Mouse (Mus musculus): Measurements from ENCODE around the gene Slc22a6.

Gene Slc22a6

DNA sequence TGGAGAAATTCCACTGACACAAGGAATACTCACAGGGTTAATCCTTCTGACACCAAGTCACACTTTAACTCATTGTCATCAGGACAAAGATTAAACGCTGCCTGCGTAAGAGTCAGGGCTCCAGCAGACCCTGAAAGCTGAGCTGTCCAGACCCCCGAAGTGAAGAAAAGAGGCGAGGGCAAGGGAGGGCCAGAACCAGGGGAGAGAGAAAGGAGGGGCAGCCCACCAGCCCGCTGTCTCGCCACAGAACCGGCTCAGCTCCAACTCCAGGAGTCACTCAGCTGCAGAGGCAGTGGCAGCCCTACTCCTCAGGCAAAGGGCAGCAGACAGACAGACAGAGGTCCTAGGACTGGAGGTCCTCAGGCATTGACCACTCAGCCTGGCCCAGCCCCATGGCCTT lies at the start of gene Slc22a6:
TSS of gene Slc22a6 (plus strand) at position 136 of the 400 bp plus-strand sequence.
- in situ Hi-C loops (cut with MboI) = no loop called here

DNA sequence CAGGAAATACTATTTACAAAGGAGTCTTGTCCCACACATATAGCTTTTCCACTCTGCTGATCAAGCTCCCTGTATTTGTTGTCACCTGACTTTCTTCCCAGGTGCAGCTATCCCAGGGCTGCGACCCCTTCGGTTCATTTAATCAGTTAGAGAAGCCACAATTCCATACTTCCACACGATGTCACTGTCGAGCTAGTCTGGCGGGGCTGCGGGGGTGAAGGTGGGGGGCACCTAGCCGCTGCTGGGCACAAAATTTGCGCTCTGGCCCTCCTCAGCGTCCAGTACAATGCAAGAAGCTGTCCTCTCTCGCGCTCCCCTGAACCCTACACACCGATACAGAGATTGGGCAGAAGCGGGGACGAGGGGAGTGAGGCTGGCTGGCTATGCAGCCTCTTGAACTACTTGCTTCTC lies 48.4 kb upstream of the Slc22a6 start:
- in situ Hi-C loops (cut with MboI) = loop anchor here (10.0 kb wide), 1 partner anchor 115 kb away; no protein-coding TSS in a partner anchor

DNA sequence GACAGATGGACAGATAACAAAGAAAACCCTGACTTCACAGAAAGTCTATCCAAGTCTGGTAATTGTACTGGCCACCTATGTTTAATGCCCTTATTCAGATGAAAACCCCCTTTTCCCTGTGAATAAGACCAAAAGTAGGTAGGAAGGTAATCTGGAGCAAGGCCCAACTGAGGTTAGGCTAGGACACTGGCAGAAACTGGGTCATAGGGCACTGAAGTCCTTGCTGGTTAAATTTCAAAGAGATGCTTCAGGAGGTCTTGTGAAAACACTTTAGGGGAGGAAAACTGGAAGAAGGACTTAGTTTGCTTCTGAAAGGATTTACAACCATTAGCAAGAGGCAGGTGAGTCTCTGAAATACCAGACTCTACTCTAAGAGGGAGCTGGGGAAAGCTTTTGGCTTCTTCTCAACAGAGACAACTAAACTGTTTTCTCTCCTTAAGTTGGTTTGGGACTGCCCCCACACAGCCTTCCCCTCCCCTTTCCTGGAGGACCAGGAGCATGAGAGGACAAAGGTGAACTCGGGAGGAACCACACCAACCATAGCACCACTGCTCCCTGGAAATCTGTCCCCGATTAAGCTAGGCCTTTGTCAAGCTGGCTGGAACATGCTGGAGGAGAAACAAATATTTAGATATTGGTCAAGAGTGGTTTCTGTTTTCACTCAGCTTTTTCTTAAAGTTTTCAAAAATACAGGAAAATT lies 47.3 kb upstream of the Slc22a6 start:
- in situ Hi-C loops (cut with MboI) = no loop called here

DNA sequence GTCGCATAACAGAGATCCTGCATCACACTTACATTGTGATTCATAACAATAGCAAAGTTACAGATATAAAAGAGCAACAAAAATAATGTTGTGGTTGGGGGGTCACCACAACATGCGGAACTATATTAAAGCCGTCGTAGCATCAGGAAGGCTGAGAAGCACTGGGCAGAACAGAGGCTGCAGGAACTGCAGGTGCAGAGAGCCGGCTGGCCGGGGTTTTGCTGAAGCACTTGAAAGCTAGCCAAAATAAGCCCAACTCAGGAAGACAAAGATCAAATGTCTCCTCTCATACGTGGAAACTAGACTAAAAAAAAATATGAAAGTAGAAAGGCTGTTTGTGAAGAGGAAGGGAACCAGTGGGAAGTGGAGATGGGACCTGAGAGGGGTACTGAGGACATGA lies 46.1 kb upstream of the Slc22a6 start:
- in situ Hi-C loops (cut with MboI) = no loop called here

DNA sequence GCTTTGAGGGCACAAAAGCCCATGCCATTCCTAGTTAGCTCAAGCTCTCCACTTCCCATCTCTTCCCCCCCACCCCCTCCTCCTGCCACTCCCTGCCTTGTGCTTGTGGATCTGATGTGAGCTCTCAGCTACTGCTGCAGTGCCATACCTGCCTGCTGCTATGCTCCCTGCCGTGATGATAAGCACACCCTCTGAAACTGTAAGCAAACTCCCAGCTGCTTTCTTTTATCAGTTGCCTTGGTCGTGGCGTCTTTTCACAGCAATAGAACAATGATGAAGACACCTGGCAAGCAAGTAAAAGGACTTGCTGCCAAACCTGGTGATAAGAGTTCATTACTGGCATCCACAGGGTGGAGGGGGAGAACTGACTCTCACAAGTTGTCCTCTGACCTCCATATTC lies 45.4 kb upstream of the Slc22a6 start:
- in situ Hi-C loops (cut with MboI) = no loop called here

DNA sequence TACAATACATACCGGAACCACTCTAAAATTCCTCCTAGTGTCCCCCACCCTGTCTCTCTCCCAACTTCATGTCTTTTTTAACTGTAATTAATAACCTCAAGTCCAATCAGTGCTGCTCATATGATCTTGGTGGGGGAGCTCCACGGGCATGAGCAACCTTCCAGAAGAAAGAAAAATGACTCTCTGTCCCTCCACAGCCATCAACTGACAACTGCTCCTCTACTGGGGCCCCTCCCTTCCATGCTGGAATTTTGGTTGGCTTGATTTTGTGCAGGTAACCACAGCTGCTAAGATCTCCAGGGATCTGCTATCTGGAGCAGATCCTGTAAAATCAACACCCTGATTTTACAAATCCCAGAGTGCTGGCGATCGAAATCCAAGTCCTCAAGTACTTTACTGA lies 40.4 kb upstream of the Slc22a6 start:
- in situ Hi-C loops (cut with MboI) = no loop called here

DNA sequence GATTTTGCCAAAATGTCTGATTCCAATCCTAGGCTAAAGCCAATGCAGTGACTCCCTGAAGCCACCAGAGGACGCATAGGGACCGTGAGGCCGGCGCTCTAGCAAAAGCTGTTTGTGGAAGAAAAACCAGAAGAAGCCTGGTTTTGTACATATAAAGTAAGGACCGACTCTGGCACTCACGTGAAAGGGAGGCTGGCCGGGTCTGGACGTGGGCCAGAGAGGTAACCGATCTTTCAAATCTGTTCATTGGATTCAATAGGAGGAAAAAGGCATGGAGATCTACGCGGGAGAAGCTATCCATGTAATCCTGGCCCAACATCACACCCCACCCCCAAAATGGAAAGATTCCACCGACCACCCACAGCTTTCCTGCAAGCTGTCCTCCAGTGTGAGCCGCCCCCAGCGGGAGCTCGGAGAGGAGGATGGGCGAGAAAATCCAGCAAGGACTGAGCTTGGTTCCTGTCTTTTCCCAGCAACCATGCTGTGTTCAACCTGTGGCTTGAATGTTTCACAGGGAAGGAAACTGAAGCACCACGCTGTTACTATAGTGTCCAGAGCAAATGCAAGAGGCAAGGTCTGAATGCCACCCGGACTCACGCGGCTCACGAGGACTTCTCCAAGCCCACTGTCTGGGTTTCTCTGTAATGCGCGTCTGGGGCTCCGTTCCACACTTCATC lies 39.4 kb upstream of the Slc22a6 start:
- in situ Hi-C loops (cut with MboI) = no loop called here

DNA sequence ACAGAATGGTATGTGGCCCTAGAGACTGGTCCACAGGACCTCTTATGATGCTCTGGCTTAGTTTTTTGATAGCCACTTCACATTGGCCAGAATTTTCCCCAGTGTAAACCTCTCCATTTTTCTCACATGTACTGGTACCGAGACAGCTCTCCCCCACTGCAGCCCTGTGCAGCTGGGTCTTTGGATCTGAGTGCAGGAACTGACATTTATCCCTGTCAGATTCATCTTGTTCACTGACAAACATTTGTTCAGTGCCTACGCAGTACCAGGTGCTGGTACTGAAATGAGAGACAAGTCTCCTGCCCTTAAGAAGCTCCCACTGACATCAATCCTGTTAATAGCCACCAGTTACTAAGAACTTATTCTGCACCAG lies 38.9 kb upstream of the Slc22a6 start:
- in situ Hi-C loops (cut with MboI) = no loop called here

DNA sequence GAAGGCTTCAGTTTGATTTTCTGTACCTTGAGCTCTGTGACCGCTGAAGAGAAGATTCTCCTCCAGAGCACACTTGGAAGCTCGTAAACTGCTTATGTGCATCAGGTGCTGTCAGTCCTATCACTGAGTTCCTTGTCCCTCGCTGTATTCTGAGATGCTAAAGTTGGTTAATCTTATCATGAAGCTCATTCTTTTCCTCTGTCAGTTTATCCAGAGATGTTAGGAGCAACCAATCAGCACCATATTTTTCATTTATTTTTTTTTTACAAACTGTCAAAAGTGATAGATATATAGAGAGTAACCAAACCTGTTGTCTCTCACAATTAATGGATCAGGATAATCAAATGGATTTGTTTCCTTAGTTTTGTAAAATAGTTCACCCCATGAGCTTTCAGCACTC lies 32.5 kb upstream of the Slc22a6 start:
- in situ Hi-C loops (cut with MboI) = no loop called here

DNA sequence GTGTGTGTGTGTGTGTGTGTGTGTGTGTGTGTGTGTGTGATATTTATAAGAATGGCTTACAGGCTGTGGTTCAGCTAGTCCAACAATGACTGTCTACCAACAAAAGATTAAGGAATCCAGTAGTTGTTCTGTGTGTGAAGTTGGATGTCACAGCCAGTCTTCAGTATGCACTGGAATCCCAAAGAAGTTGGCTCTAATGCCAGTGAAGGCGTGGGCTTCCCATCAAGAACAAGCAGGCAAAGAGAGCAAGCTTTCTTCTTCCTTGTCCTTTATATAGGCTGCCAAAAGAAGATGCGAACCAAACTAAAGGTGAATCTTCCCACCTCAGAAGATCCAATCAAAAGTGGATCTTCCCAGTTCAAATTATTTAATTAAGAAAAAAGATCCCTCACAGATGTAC lies 31.9 kb upstream of the Slc22a6 start:
- in situ Hi-C loops (cut with MboI) = no loop called here

DNA sequence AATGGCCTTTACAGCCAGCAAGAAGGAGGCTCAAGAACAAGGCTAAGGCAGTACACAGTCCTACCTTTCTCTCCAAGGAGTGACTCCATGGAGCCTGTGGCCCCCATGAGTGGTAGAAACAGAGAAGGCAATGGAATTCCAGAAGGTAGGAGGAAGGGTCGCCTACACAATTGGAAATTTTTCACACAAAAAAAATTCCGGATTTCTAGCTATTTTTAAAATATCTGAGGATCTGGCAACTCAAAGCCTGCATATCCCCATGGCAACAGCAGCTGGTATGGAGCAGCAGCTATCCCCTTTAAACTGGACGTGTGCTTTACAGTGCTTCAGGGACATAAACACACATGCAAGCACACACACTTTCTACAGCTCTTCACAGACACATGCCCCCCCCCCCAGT lies 31.5 kb upstream of the Slc22a6 start:
- in situ Hi-C loops (cut with MboI) = no loop called here

DNA sequence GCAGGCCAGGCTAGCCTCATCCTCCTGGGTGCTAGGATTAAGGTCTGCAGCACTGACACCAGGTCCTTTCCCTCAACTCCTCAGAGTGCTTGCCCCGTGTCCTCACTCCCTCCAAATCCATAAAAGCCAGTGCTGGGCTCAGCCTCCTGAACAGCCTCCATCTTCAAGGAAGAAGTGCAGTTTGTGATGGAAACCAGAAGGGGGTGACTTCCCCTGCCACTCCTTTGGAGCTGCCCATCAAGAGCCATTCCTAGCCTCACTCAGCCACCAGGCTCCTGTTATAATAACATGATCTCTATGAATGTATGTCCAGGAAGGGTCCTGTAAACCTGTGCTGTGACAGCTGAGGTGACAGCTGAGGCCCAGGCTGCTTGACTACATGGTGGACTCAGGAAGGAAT lies 30.5 kb upstream of the Slc22a6 start:
- in situ Hi-C loops (cut with MboI) = no loop called here

DNA sequence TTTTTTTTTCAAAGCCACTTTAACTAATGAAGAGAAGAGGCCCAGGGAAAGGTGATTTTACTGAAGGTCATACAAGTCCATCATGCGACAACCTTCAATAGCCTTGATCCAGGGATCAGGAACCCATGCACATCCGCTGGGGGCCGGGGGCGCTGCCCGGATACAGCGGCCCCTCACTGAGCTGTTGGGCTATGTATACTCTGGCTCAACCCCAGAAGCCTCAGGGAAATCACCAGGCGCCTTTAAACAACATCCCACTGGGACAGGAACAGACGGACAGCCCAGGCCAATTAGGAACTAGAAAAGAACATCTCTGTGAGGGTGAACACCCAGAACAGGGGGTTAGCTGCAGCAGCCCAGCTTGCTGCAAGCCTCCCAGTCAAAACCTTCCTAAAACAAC lies 26.9 kb upstream of the Slc22a6 start, which contains the start of gene Slc22a8:
TSS of gene Slc22a8 (plus strand) at position 301 of the 400 bp plus-strand sequence.
- in situ Hi-C loops (cut with MboI) = no loop called here

DNA sequence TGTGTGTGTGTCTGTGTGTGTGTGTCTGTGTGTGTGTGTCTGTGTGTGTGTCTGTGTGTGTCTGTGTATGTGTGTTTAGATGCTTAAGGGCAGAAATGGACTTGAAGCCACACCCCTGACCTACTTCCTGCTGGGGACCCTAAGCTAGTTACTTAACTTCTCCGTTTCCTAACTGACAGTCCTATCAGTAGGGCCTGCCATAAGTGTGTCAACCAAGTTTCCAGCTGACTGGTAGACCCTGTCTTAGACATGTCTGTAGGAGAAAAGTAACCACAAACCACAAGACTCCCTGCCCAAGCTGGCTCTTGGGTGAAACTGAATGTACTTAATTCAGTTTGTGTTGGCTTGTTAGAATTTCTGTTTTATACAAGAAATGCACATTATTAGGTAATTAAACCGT lies 25.7 kb upstream of the Slc22a6 start:
- in situ Hi-C loops (cut with MboI) = no loop called here

DNA sequence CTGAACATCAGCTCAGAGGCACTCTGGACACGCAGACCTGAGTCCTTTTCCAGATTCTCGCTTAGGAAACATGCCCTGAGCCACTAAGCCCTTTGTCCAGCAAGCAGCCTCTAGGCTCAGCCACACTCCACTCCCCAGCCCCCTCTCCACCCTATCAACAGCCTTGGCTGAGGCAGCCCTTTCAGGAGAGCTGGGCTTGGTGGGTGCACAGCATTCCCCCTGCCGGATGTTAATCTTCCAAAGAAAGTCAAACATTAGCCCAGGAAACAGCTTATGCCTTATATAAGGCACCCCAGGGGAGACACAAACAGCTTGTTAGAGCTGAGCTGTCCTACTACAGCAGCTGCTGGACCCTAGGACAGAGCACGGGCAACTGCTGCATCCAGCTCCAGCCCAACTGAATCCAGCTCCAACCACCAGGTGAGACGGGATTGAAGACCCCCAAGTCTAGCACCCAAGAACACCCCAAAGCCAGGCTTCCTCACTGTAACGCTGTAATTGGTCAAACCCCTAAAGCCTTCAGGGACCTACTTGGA lies 24.9 kb upstream of the Slc22a6 start:
- in situ Hi-C loops (cut with MboI) = no loop called here

DNA sequence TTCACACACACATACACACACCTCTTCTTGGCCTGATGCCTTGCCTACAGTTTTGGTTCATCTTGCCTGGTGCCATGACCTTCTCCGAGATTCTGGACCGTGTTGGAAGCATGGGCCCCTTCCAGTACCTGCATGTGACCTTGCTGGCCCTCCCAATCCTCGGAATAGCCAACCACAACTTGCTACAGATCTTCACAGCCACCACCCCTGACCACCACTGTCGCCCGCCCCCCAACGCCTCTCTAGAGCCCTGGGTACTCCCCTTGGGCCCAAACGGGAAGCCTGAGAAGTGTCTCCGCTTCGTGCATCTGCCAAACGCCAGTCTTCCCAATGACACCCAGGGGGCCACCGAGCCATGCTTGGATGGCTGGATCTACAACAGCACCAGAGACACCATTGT lies 24.0 kb upstream of the Slc22a6 start:
- in situ Hi-C loops (cut with MboI) = no loop called here

DNA sequence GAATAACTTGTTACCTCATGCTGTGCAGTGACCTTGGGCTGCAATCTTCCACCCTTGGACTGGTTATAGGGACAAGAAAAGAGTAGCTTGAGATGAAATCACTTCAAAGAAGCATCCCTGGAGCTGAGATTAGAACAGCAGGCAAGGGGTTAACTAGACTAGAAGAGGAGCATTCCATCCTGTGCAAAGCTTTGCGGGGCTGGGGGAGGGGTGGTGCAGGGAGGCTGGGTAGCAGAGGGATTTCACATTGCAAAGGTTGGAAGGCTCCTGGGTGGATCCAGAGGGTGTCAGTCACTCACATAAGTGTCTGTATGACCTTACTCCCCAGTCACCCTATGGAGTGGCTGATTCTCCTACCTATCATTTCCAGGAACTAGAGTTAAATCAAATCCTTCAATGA lies 23.3 kb upstream of the Slc22a6 start:
- in situ Hi-C loops (cut with MboI) = no loop called here

DNA sequence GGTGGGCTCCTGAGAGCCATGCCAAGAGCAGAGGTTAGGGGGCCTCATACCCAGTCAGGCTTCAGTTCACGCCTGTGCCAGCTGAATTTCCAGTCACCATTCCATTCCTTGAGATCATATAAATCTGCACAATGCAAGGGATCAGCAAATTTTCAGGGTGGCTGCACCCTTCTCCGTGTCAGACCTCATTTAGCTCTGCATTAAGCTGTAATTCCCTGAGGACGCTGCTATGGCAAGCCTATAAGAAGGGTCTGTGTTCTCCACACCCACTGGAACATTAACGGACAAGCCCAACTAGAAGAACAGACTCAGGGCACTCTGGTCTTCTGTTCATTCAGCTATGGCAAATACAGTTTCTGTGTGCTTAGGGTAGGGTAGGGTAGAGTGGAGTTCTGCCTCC lies 20.6 kb upstream of the Slc22a6 start:
- in situ Hi-C loops (cut with MboI) = no loop called here

DNA sequence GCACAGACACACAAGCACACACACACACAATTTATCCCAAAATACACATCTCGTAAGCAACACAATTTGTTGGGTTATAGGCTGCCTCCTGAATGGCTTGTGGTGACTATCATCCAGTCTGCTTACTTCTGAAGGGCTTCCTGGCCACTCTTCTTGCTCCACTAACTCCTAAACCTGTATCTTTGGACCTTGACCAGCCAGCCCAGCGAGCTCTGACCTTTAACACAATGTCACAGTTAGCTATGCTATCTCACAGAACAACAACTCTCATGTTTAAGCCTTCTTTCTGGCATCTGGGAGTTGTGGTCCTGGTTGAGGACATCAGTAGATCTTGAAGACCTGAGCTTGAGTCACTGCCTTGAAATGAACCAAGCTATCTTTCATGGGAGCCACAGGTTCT lies 18.6 kb upstream of the Slc22a6 start:
- in situ Hi-C loops (cut with MboI) = no loop called here

DNA sequence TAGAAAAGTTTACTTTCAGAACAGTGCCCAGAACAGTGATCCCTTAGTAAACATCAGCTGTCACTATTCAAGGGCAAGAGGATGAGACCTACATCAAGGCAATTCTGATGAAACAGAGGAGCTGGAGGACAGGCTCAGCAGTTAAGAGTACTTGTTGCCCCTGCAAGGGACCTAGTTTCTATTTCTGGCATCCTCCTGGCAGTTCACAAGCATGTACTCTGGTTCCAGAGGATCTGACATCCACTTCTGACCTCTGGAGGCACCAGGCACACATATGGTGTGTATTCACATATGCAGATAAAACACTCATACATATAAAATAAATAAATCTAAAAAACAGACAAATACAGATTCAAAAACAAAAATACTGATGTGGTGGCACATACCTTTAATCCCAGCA lies 15.9 kb upstream of the Slc22a6 start:
- in situ Hi-C loops (cut with MboI) = no loop called here

DNA sequence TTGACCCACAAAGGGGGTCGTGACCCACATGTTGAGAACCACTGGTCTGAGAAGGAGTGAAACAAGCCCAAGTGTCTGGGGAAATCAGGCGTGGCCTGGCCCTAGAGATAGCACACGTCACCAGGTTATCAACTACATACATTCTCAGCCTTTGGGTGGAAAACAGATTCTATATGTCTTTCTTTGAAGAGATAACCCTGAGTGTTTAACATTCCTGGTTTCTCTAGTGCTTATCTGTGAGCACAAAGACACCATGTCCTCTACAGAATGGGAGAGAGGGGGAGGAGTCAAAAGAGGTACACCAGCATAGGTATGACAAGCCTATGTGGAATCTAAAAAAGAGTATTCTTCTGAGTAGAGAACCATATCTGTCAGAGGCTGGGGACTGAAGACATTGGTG lies 14.9 kb upstream of the Slc22a6 start:
- in situ Hi-C loops (cut with MboI) = no loop called here

DNA sequence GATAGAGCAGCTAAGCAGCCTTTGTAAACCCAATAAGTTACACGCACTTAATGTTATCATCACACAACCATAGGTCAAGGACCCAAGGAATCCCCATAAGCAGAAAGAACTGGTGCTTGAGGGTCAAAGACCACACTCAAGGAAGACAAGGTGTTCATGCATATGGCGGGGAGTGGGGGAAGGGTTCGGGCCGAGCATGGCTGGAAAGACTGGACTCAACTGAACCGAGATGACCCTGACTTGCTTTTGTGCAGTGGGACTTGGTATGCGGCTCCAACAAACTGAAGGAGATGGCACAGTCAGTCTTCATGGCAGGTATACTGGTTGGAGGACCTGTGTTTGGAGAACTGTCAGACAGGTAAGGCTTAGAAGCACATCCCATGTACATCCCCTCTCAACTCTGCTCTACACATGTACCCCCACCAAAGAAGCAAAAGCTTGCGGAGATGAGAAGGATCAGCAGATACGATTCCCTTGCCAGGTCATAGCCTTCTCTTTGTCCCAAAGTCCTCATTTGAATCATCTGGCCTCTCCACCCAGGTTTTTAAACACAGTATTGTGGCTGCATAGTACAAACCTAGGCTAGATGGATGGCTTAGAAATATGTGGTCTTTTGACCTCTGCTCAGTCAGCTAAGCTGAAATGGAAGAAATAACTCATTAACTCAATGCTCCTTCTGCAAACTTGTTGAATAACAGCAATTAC lies 13.2 kb upstream of the Slc22a6 start:
- in situ Hi-C loops (cut with MboI) = no loop called here

DNA sequence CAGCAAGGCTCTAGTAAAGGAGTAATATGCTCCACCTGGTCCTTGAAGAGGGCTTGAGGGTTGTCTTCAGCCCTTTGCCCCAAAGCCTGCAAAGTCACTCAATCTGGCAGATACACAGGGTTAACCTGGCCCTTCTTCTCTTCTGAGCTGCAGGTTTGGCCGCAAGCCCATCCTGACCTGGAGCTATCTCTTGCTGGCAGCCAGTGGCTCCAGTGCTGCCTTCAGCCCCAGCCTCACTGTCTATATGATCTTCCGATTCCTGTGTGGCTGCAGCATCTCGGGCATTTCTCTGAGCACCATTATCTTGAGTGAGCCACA lies 12.6 kb upstream of the Slc22a6 start:
- in situ Hi-C loops (cut with MboI) = no loop called here

All from mature B cell (primary cell).